Mouse (Mus musculus) heart, adult 11 months (tissue): ENCODE measurements at regions not wholly inside any gene's neighbourhood (a gene's known extent, or its start where the extent isn't known, plus 50 kb on each side); places are given as distances from the start of the nearest gene placed in this dataset.
A peak's percentile ranks its signal among the peaks of the same experiment; 100 is the strongest.

Experiments
- DNase-seq: peaks from one replicate; pipeline ENCODE4 v3.0.0; 2022

DNA sequence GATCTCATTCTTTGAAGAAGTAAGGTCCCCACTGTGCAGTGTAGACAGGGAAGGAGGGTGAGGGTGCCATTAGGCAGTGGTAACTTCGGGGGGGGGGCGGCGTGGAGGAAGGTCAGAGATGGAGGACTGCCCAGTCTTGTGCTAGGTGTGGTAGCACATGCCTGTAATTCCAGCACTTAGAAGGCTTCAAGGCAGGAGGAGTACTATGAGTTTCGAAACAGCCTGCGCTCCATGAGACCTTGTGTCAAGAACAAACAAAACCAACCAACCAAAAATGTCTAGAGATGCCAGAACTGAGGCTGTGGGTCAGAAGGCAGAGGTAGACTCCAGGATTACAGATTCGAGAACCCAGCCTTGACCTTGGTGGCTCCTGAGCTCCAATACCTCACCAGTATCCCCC is 130.8 kb downstream of the Pja1 start:
- DNase-seq = no peak

DNA sequence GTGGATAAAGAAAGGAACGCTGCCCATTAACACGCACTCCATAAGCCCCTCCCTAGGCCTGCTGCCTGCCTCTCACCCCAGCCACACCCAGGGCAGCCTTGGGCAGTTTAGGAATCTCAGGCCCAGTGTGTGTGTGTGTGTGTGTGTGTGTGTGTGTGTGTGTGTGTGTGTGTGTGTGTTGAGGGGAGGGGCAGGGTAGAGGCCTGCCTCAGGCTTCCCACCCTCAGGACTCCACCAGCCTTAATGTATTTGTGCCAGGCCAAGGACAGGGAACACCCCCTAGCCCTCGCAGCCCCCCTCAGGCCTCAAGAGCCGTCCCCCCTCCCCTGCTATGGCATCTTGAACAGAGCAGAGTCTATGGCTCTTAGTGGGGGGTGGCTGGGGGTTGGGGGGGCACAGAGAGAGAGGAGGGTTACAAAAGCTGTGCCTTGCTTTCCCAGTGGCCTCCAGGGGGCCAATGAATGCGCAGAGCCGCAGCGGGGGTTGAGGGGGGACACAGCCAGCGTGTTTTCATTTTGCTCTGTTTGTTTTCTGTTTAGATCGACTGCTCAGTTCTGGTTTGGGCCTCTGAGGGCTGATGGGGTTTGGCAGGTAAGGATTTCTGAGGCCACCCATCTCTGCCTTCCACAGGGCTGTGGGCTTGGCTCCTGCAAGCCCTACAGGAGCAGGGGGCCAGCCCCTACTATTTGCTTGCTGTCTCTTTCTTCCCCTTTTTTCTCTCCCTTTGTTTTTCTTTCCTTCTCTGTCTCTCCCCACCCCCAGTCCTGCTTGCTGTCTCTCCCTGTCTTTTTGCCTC is 131.8 kb downstream of the Pja1 start:
- DNase-seq = peak; percentile 74

DNA sequence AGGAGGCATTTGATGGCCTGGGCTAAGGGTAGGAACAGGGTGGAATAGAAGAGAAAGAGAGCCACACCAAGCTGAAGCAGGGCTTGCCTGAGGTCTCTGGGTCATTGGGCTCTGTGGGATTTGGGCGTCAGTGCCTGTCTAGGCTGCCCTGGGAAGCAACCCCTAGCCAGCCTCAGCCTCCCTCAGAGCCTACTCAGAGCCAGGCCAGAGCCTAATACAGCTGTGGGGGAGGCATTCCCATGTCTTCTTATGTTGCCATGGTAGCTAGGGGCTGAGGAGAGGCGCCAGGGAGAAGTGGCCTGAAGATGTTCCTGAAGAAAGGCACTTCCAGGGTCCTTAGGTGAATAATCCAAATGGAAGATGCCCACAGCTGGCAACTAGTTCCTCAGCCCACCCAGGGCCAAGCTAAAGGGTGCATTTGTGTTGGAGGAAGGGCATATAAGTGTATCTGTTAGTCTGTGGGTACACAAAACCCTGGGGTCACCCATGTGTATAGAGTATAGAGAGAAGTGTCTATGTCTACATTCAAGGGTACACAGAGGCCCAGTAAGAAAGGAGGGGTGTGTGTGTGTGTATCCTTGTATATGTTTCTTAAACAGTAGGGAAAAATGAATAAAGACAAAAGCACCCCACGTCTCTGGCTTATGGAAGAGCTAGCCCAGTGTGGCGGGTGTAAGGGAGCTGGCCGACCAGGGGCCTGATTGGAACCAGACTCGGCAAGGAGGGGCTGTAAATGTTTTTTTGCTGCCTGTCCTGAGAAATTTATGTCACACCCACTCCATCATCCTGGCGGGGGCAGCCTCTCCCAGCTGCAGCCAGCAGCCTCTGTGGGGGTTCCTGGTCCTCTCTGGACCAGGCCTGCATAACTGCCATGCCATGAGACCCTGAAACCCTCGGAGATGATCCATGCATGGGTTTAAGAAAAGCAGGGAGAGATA is 134.2 kb downstream of the Pja1 start:
- DNase-seq = peak; percentile 70

DNA sequence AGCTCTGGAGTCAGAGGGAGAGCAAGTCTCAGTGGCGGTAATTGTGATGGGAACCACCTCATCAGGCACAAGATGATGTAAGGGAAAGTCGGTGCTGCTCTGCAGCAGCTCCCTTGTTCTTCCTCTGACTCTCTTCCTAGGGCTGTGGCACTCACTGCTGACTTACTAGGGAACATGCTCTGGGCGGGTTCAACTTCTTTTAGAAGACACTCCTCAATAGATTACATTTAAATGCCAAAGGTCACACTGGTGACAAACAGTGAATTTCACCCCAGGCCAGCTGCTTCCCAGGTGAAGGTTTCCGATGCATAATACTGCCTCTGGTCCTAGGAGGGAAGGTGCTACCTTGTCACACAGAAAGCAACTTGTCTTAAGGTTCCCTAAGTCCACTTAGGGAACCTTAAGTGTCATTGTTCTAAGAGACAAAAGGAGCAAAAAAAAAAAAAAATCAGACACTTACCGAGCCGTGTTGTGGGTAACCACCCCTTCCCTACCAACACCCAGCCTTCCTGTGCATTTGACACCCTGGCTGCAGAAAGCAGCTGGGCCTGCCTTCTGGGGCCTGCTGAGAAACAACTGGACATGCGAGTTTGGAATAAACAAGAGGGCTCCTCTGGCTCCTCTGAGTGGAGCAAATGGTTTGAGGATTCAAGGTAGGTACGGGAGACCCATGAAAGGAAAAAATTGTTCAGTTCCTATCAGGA is 135.0 kb downstream of the Pja1 start:
- DNase-seq = peak; percentile 31

DNA sequence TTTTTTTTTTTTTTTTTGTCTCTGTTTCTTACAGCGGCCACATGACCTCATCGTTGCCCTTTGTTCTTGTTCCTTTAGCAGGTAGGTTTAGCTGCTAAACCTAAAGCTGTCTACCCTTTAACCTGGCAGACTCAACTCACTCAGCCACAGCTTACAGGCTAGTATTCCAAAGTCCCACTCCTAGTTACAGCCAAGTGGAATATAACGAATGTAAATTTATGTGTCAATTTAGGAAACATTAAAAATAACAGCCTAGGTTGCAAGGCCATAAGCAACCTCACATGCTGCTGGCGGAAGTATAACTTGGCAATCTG is 138.7 kb downstream of the Pja1 start:
- DNase-seq = no peak

DNA sequence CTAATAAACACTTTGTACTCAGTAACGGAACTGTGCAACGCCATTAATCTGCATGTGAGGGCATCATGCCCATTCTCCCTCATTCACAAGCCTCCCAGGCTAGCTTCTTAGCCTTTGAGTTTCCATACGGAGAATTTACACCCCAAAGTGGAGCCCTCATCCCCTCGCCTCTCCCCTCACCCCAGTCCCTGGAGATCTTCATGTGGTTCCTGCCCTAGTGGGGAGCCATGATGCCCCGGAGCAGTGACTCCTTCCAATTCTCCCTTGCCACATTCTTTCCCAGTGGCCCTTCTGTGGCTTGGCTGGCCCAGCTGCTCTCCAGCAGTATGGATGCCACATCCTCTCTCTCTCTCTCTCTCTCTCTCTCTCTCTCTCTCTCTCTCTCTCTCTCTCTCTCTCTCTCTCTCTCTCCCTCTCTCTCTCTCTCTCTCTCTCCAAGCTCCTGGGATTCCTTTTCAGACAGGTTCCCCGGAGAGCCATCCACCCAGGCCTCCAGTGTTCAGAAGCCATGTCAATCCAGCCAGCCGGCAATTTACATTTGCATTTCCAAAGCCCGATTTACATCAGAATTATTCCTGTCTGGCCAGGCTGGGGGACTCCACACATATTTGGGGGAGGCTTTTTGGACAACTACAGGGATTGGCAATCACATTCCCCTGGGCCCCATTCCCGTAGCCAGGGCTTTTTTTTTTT is 139.2 kb downstream of the Pja1 start:
- no peak for DNase-seq

DNA sequence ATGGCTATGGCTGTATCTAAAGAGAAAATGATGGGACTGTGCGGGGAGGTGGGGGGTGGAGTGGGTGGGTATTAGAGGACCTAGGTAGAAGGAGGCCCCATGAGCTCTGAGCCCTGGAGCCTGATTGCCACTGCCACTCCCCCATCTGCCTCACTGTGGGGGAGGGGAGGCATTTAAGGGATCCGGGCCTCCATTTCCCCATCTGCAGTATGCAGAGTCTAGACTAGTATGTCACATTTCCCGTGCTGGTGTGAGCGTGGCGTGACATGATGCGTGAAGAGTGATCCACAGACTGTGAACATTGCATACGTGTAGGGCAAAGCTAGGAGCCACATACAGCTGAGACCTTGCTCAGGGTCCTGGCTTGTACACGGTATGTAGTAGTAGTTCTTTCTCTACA is 140.7 kb downstream of the Pja1 start:
- peak; percentile 80 for DNase-seq

DNA sequence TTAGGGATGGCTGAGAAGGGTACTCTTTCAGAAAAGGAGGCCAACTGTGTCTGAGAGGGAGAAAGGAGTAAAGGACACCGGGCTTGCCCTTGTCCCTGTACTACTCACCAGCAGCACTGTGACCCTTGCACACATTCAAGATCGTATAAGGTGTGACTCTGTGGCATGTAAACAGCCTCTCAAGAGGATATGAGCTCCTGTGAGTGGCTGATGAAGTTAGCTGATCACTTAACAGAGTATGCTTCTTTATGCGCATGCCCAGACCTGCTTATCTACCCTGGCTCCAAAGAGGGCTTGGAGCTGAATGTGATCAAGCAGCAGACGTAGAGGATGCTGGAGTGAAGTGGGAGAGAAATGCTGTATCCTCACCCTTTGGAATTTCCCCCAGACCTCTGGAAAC is 142.5 kb downstream of the Pja1 start:
- DNase-seq = no peak

DNA sequence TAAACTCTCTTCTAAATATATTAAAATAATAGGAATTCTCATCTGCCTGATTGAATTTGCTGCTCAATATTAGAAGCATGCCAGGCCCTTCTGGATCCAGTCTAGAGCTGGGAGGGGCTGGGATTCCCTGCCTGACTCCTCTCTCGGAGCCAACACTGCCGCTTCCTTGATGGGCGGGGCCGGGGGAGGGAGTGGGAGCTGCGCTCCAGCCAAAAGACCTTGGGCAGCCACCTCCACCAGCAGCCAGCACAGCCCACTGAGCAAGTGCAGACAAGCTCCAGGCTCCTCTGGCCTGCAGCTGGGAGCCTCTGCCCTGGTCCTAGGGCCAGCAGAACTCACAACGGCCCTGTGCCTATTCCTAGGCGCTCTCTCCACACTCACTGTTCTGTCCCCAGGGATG is 144.9 kb downstream of the Pja1 start:
- DNase-seq = peak; percentile 98

DNA sequence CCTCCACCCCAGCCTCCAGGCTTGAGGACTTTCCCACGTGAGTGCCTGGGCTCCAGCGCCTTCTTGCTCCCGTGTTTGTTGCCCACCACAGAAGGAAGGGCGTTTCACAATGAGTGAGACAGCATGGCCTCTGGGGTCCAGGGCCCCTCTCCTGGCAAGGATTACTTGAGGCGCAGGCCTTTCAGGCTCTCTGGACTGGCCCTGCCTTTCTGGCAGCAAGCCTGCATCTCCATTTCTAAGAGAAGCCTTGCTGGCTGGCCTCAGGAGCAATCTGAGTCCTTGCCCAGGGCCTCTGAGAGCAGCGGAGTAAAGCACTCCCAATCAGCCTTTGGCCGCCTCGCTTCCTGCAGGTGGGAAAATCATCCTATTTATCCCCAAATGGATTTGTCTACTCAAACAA is 145.6 kb downstream of the Pja1 start:
- DNase-seq = peak; percentile 94

DNA sequence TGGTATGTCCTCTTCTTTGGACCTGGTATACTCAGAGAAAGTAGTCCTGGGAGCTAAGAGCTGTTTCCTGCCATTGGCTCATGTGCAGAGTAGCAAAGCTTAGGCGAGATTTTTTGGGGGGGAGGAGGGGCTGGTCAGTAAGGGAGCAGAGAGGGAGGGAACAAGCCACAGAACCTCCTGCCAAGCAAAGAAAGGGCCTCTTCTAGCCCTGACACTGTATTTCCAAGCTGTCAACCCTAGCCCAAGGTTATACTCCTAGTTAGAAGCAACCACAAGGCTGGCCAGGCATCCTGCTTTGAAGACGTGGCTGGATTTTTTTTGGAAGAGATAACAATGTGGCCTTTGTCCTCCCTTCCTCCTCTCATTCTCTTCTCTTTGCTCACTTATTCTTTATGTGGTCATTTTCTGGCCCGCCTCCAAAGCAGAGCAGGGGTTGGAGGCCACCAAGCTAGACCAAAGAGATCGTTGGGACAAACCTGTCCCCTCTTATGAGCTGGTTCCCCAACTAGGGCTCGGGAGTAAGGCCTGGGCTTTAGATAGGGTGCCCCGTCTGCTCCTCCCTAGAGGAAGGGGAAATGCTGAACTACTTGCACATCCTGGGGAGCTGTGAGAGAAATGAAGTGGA is 146.4 kb downstream of the Pja1 start:
- peak; percentile 84 for DNase-seq

DNA sequence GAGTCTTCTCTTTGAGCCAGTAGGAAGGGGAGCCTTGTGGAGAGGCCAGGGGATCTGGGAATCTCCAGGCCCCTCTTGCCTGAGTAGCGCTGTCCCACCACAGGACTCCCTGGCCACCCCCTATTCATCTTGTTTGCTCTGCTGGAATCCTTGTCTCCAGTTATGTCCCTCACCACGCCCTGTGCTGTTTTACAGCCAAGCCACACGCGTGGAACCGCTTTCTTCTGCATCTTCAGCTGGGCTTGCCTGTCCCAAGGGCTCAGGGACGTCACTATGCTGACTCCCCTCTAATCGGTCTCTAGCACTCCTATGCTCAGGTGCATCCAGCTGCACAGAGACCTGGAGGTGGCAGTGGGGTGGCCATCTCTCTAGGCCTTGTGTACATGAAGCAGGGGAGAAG is 151.3 kb downstream of the Pja1 start:
- DNase-seq = peak; percentile 73

DNA sequence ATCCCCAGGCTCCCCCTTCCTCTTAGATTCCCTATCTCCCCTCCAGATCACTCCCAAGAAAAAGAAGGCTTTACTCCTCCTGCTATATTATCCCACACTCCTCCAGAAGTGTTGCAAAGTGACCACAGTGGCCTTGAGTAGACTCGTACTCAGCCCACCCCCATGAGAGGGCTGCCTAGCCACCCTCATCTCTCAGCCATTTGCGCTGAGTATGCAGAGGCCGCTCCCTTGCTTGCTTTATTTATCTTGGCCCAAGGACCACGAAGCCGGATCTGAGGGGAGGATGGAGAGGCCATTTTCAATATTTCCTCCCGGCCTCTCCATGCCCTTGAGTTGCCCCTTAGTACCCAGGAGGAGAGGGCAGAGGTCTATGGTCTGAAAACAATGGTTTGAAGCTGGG is 151.9 kb downstream of the Pja1 start:
- DNase-seq = peak; percentile 87

DNA sequence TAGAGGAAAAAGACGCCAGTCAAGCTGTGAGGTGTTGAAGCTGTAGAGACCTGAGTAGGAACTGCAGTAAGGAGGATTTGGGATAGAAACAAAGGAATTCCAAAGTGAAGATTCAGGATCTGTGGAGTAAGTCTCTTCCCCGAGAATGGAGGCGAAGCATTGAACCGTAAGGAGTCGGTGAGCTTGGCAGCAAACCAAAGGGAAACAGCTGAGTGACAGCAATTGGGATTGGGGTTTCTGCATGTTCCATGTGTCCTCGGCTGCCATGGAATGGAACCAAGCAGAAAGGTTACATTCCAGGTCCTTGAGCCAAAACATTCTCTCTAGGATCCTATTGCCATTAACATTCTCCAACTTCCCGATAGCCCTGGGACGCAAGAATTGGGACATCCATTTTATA is 152.9 kb downstream of the Pja1 start:
- DNase-seq = peak; percentile 30

DNA sequence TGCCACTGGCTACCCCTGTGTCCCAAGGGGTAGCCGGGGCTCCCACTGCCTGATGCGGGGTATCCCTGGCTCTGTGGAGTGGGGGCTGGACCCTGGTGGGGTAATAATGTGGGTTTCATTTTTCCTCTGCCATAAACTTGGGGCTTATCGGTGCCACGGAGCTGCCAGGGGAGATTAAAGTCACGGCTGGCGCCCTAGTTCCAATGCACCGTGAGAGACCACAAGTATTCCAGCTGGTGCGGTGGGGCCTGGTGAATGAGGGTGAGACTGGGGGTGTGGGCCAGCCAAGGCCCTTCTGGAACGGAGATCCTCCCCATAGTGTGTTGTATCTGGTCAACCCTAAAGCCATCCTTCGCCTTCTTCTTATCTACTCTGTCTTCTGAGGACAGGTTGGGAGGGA is 153.3 kb downstream of the Pja1 start:
- peak; percentile 68 for DNase-seq

DNA sequence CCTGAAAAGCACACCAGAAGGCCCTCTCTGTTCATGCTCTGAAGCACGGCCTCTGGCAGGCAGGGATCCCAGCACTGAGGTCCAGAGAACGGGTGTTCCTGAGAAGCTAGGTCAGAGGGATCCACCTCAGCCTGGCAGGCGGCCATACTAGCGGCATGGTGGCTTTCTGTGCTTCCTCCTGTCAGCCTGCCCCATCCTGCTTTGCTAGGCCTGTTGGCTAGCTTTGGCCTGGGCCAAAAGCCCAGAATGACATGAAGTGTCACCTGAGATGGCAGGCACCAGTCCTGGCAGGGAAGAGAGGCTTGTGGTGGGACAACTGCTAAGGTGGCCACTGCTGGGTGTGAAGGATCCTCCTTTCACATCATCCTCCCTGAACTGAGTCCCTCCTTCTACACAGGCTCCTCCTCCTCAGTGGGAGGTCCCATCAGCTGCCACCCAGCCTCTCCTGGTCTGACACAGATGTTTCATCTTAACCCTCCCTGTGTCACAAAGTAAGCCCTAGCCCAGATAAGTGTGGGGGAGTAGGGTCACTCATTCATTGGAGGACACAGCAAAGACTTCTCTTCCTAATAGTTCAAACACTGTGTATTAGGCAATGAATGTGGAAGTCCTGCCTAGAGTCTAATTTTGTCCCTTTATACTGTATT is 154.5 kb downstream of the Pja1 start:
- peak; percentile 94 for DNase-seq

DNA sequence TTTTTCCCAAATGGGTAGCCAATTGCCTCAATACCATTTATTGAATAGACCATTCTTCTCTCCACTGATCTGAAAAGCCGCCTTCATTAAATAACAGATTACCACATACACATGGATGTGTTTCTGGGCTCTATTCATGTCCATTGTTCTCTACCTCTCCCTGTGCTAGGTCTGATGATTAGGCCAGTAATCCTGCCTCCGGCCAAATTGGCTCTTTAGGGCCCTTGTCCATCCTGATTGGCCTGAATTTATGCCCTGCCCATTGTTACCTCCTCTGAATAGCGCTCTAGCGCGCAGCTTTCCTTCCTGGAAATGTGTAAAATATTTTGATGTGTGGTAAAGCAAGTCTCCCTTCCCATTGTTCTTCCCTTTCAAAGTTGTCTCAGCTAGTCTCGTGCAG is 163.2 kb downstream of the Efnb1 start:
- DNase-seq = peak; percentile 85

DNA sequence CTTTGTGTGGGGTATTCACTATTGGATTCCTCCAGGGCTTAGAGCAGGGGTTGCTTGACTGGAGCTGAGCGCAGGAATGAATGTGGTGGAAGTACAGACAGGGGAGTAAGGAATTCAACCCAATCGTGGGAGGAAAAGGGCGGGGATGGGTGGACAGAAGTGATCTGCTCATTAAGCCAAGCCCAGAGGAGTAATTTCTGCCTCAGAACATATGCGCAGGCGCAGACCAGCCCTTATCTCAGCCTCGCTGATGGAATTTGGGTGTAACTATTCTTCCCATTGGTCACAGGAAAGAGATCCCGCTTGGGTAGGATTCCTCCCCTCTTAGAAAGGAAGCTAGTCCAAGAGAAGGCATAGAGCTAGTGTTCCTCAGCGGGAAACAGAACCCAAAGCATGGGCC is 158.8 kb downstream of the Efnb1 start:
- DNase-seq = peak; percentile 98

DNA sequence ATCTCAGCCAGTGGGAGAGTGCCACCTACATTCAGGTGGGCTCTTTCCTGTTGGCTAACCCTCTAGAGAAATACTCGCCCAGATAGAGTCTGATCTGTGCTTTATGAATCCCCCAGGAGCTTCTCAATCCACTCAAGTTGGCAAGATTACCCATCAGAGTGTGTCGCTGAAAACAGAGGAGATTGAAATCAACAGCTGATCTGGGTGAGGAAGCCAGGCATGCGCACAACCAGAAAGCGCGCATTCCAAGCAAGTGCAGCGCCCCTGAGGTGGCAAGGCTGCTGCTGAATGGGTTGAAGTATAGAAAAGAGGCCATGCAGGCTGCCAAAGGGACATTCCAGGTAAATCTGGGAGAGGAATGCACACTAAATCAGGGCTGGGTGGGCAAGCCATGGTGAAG is 158.0 kb downstream of the Efnb1 start:
- peak; percentile 75 for DNase-seq

DNA sequence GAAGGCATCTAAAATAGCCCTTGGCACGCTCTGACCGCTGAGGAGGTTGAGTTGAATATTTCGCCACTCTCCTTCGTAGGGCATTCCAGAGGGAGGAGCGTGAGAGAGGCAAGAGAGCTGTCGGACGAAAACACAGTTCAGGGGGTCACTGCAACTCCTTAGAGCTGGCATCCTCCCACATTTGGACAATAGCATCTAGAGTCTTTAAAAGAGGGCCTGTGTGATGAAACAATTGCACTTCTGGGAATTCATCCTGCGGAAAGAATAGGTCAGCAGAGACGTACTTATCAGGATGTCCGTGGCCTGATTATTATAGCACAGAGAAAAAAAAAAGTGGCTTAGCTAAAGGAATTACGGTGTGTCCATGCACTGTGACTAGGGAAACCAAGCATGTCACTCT is 156.8 kb downstream of the Efnb1 start:
- peak; percentile 95 for DNase-seq

DNA sequence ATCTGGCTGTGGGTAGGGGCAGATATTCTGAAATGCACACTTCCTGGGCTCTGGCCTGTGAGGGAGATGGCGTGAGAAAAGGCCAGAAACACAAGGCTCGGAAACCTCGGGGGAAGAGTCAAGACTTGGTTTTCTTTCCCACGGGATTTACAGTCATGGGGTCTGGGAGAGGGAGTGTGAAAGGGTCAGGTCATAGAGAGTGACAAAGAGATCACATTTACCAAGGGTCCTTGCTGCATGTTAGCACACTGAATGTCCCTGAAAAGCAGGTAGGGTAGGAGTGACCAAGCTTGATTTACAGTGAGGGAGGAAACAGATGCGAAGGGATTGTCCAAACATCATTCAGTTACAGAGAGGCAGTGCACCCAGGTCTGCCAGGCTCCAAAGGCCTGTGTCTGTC is 156.0 kb downstream of the Efnb1 start:
- no peak for DNase-seq

DNA sequence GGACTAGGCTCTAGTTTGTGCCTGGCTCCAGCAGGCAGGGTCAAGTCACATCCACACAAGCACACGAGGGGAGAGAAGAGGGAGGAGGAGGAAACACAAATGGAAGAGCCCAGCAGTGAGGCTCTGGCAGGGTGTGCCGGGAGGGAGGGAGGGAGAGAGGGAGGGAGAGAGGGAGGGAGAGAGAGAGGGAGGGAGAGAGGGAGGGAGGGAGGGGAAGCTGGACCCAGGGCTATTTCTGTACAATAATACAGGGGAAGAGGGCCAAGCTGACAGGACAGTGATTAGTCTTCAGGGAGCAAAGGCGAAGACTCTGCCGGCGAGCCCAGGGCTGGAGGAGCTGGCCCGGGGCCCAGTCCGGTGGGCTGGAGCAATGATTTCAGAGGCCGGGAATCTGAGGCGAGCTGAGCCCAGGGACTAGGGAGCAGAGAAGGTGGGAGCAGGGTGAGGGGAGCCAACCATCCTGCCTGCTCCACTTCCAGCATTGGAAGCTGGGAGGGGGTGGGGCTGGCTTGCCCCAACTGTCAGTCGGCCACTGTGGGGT is 155.6 kb downstream of the Efnb1 start:
- DNase-seq = peak; percentile 96
